Mouse (Mus musculus) lung, postnatal 0 days (tissue): Measurements from ENCODE around the gene Gm10799.
"Not testable (repeated sequence)": the region's sequence is repeated elsewhere in the genome, so short reads cannot be mapped to it uniquely, and the experiment has no call there.

ENCODE experiments used
- CTCF ChIP-seq: IDR thresholded peaks from 2 replicates; pipeline ENCODE4 v1.5.1; 2016; ENCODE audit warnings: antibody characterized with exemption, mild to moderate bottlenecking
- EP300 ChIP-seq: IDR thresholded peaks from 2 replicates; pipeline ENCODE4 v1.6.1; 2016; ENCODE audit warnings: antibody characterized with exemption, mild to moderate bottlenecking, control low read depth

GRCm38 (mm10) chr2:104113563-104113962 lies 45.2 kb upstream of the Gm10799 start:
- TF ChIP-seq CTCF, EP300: not testable (repeated sequence)
